Mouse (Mus musculus) liver, adult 2 months (tissue): ENCODE measurements around the gene Use1. TPM values are rescaled to one million over a fixed set of nuclear protein-coding genes. Genes with fewer than 3 reads are reported as not detected.
A peak's percentile ranks its signal among the peaks of the same experiment; 100 is the strongest.

Source experiments
- DNase-seq: peaks from one replicate; pipeline ENCODE4 v3.0.0-alpha.2; 2011; ENCODE audit warnings: low read depth, low spot score; ENCODE audit errors: extremely low read depth
- H3K27ac ChIP-seq: fragments of 200-500 bp; replicated peaks from 2 replicates; pipeline ENCODE4 v1.5.1; 2012; ENCODE audit warnings: low read depth, mild to moderate bottlenecking, control low read depth, inconsistent platforms, low read length; ENCODE audit not compliant: insufficient read depth
- H3K27me3 ChIP-seq: fragments of 200-500 bp; 2 replicates; pipeline ENCODE4 v1.6.1; 2012; ENCODE audit warnings: mild to moderate bottlenecking, moderate library complexity, low read length, inconsistent platforms; ENCODE audit not compliant: control insufficient read depth, insufficient read depth
- H3K36me3 ChIP-seq: fragments of 200-500 bp; 2 replicates; pipeline ENCODE4 v1.6.1; 2012; ENCODE audit warnings: low read length, inconsistent platforms; ENCODE audit not compliant: control insufficient read depth, insufficient read depth
- H3K4me1 ChIP-seq: fragments of 200-500 bp; 2 replicates; pipeline ENCODE4 v1.6.1; 2011; ENCODE audit warnings: low read length; ENCODE audit not compliant: control insufficient read depth, insufficient read depth
- H3K4me3 ChIP-seq: fragments of 200-500 bp; 2 replicates; pipeline ENCODE4 v1.5.1; 2011; ENCODE audit warnings: low read depth, mild to moderate bottlenecking, control low read depth, low read length, moderate library complexity; ENCODE audit not compliant: insufficient read depth
- H3K79me2 ChIP-seq: fragments of 200-500 bp; 2 replicates; pipeline ENCODE4 v1.6.1; 2012; ENCODE audit warnings: inconsistent platforms, mild to moderate bottlenecking, low read length, moderate library complexity; ENCODE audit not compliant: control insufficient read depth, insufficient read depth
- H3K9ac ChIP-seq: fragments of 200-500 bp; 2 replicates; pipeline ENCODE4 v1.6.1; 2012; ENCODE audit warnings: low read depth, mild to moderate bottlenecking, control low read depth, inconsistent platforms, low read length
- CTCF ChIP-seq: fragments of 200-500 bp; IDR thresholded peaks from 2 replicates; pipeline ENCODE4 v1.5.1; 2011; ENCODE audit warnings: low read depth, low read length, control low read depth
- POLR2A ChIP-seq: fragments of 200-500 bp; IDR thresholded peaks from 2 replicates; pipeline ENCODE4 v1.6.1; 2011; ENCODE audit warnings: low read length, control low read depth; ENCODE audit not compliant: insufficient read depth; ENCODE audit errors: extremely low read depth
- WGBS: fragments of 180-500 bp; shearing (Covaris S2); methylation state at CpG from one replicate; pipeline ENCODE4 v1.1.7; 2018; 5-methylcytosine and 5-hydroxymethylcytosine counted together
- polyA plus RNA-seq: library from polyadenylated mRNA; depleted of rRNA; stranded (reverse); fragments of >200 nt; gene quantifications from 2 replicates; pipeline ENCODE4 v1.2.3, GENCODE M21; 2012
- total RNA-seq: library from RNA; depleted of rRNA; stranded (reverse); fragments of >200 nt; gene quantifications from 2 replicates; pipeline ENCODE4 v1.2.3, GENCODE M21; 2014

Gene Use1
- total and polyA plus RNA-seq, 2 experiments, result 69.9 to 82.2 TPM

DNA sequence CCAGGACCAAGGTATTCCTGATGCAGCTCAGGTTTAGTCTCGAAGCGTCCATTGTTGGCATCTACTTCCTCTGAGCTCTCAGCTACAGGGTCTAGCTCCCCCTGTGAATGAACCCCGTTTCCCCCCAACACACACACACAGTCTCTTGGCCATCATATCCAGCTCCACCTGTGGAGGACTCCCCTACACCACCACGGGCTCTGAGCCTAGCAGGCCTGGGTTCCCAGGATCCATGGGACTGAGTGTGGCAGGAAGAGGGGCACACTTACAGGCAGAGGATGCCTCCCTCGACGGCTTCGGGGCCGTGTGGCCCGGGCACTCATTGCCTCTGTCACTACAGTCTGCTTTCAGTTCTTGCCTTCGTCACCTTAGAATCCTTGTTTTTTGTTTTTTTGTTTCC lies 28.4 kb downstream of the Use1 start:
- 81% methylated on average over 10 of the region's 10 CpGs for WGBS
- peak overlapping the region; percentile 72 for H3K9ac ChIP-seq
- DNase-seq, result no peak
- peaks cover 2% of the 10 kb centered on the region; the same call in 1 of the 2 replicates for H3K36me3 ChIP-seq
- peaks cover 10% of the 10 kb centered on the region; the same call in 1 of the 2 replicates for H3K79me2 ChIP-seq
- H3K27me3 ChIP-seq, result no peaks in the 10 kb centered on the region
- peak overlapping the region; percentile 69 for H3K4me3 ChIP-seq
- H3K4me1 ChIP-seq, result peaks cover 12% of the 10 kb centered on the region
- no peak for TF ChIP-seq CTCF
- no peak for TF ChIP-seq POLR2A
- peak overlapping the region; percentile 84 for H3K27ac ChIP-seq

GRCm38 (mm10) chr8:71395629-71396028 lies 29.0 kb downstream of the Use1 start, which contains the start of gene Ushbp1:
Gene Ushbp1, minus strand, starts transcription at chr8:71395802.
- H3K4me1 ChIP-seq, result peaks cover 12% of the 10 kb centered on the region
- H3K9ac ChIP-seq, result peak within 1 kb of the TSS; percentile 72
- no peak for DNase-seq
- peak within 1 kb of the TSS; percentile 84 for H3K27ac ChIP-seq
- H3K27me3 ChIP-seq, result no peaks in the 10 kb centered on the region
- peaks cover 10% of the 10 kb centered on the region; the same call in 1 of the 2 replicates for H3K79me2 ChIP-seq
- H3K36me3 ChIP-seq, result peaks cover 2% of the 10 kb centered on the region; the same call in 1 of the 2 replicates
- WGBS, result 83% methylated on average over 9 of the region's 9 CpGs
- H3K4me3 ChIP-seq, result peak within 1 kb of the TSS; percentile 69
- TF ChIP-seq CTCF (no peak), POLR2A (0 out of 2 replicates have a peak, but pooled peaks have one; percentile 24)

DNA sequence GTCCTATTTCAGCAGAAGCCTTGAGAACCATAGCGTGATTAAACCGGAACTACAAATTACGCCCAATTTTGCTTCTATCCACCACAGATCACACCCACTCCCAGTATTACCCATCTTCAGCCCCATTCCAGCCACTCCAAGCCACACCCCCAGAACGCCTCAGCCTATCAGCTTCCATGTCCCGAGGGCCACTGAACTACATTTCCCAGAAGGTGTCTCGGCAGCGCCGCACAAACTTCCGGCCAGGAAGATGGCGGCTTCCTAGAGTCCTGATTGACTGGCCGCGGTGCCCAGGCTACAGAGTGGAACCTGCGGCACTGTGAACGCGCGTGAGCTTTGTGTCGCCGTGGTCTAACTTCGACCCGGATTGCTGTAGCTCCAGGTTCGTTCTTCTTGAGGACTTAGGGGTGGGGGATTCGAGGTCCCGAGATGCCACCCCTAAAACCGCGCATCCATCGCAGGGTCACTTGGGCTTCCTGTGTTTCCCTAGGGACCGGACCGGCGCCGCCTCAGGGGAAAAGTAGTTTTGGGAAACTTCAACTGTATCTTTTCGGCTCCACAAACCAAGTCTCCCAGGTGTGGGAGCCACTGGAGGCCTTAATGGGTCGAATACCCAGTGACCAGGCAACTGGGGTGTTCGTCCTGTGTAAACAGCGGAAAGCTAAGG lies 30.1 kb downstream of the Use1 start, which contains the start of gene Babam1:
Gene Babam1 (plus strand): TSS at position 223 of the 667 bp plus-strand sequence.
- peaks cover 2% of the 10 kb centered on the region; the same call in 1 of the 2 replicates for H3K36me3 ChIP-seq
- WGBS, result under 1% methylated on average over 34 of the region's 34 CpGs
- DNase-seq, result peak; percentile 100
- TF ChIP-seq CTCF, result no peak
- TF ChIP-seq POLR2A, result peak; percentile 15; the same call in 1 of the 2 replicates
- H3K79me2 ChIP-seq, result peaks cover 10% of the 10 kb centered on the region; the same call in 1 of the 2 replicates
- peak within 1 kb of the TSS; percentile 72 for H3K27ac ChIP-seq
- peak within 1 kb of the TSS; percentile 79 for H3K9ac ChIP-seq
- H3K27me3 ChIP-seq, result no peaks in the 10 kb centered on the region
- H3K4me3 ChIP-seq, result peak within 1 kb of the TSS; percentile 83
- H3K4me1 ChIP-seq, result peaks cover 12% of the 10 kb centered on the region

- no peak for DNase-seq
- Histone ChIP-seq H3K27ac (no peak overlapping the region), H3K9ac (no peak overlapping the region), H3K27me3 (no peaks in the 10 kb centered on the region), H3K79me2 (peaks cover 10% of the 10 kb centered on the region; the same call in 1 of the 2 replicates), H3K4me1 (peaks cover 12% of the 10 kb centered on the region), H3K36me3 (peaks cover 2% of the 10 kb centered on the region; the same call in 1 of the 2 replicates), H3K4me3 (no peak overlapping the region)
- 86% methylated on average over 12 of the region's 12 CpGs for WGBS
- TF ChIP-seq POLR2A (no peak), CTCF (no peak)
These were observed 31.1 kb downstream of the Use1 start for GRCm38 (mm10) chr8:71397701-71398100.

GRCm38 (mm10) chr8:71400826-71401225 lies 34.2 kb downstream of the Use1 start:
- no peak for DNase-seq
- no peak overlapping the region for H3K27ac ChIP-seq
- H3K9ac ChIP-seq, result no peak overlapping the region
- no peak overlapping the region for H3K4me3 ChIP-seq
- peaks cover 10% of the 10 kb centered on the region; the same call in 1 of the 2 replicates for H3K79me2 ChIP-seq
- H3K27me3 ChIP-seq, result no peaks in the 10 kb centered on the region
- WGBS, result 99% methylated on average over 2 of the region's 2 CpGs
- peaks cover 2% of the 10 kb centered on the region; the same call in 1 of the 2 replicates for H3K36me3 ChIP-seq
- peaks cover 18% of the 10 kb centered on the region for H3K4me1 ChIP-seq
- TF ChIP-seq CTCF, result no peak
- TF ChIP-seq POLR2A, result no peak
